Mouse (Mus musculus): ENCODE results near the gene Gm43951.

- TF ChIP-seq POLR2A (IDR thresholded peaks at IDR 0.05; ENCODE audit: borderline replicate concordance, insufficient read depth, low read length) (no peak), CTCF (IDR thresholded peaks at IDR 0.05; ENCODE audit: borderline replicate concordance, insufficient read depth, low read depth, low read length) (no peak)
Observed at GRCm38 (mm10) chr11:72255629-72256028, 49.0 kb upstream of the Gm43951 start.

All from cerebellum, adult 2 months (tissue).